Mouse (Mus musculus): ENCODE data around the gene Eef1g.

- TF ChIP-seq CTCF (IDR thresholded peaks at IDR 0.05; ENCODE audit: low read depth, low read length) (no peak), POLR2A (IDR thresholded peaks at IDR 0.05; ENCODE audit: borderline replicate concordance, low read depth, low read length) (no peak)
These were observed 13.5 kb upstream of the Eef1g start, which contains the start of gene Tut1 for GRCm38 (mm10) chr19:8953135-8954039.

All from bone marrow macrophage, adult 2 months (primary cell).